Mouse (Mus musculus): ENCODE measurements at regions not wholly inside any gene's neighbourhood (a gene's known extent, or its start where the extent isn't known, plus 50 kb on each side); places are given as distances from the start of the nearest gene placed in this dataset.

DNA sequence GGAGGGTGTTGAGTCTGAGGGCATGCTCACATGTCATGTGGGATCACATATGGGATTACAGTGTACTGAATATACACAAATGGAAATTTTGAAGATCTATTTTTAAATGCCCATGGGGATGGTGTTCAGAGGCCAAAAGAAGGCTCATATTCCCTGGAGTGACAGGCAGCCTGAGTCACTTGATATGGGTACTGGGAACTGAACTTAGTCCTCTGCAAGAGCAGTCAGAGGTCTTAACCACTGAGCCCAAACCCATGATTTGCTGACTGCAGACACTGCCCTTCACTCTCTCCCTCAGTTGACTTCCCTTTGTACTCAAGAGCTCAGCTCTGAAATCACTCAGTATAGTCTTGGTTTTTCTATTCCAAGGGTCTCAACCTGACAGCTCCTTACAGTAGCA is 432.3 kb downstream of the Cdh26 start:
- Histone ChIP-seq H3K4me1 (ENCODE audit: insufficient read depth, low read depth, low read length) (no peaks in the 10 kb centered on the region), H3K27me3 (ENCODE audit: insufficient read depth, low read length) (no peaks in the 10 kb centered on the region), H3K4me3 (ENCODE audit: low read depth, low read length) (no peak overlapping the region), H3K9me3 (replicated peaks) (peaks cover 66% of the 10 kb centered on the region), H3K36me3 (replicated peaks) (no peaks in the 10 kb centered on the region)
- TF ChIP-seq POLR2AphosphoS5 (IDR thresholded peaks at IDR 0.05; ENCODE audit: insufficient replicate concordance, low read depth, low read length), result no peak
- TF ChIP-seq TAL1 (conservative IDR thresholded peaks at IDR 0.05; ENCODE audit: low read depth, low read length), result no peak
- TF ChIP-seq GATA2 (IDR thresholded peaks at IDR 0.05; ENCODE audit: borderline replicate concordance, low read depth, low read length), result no peak
- no peak for TF ChIP-seq CTCF (IDR thresholded peaks at IDR 0.05; ENCODE audit: low read depth, low read length)
- no peak for TF ChIP-seq GATA1 (IDR thresholded peaks at IDR 0.05; ENCODE audit: borderline replicate concordance, low read length)
- DNase-seq (ENCODE audit: low spot score) (no peak), ATAC-seq (ENCODE audit: extremely low read depth, insufficient number of reproducible peaks, low FRiP score, poor library complexity, severe bottlenecking) (no peak)

DNA sequence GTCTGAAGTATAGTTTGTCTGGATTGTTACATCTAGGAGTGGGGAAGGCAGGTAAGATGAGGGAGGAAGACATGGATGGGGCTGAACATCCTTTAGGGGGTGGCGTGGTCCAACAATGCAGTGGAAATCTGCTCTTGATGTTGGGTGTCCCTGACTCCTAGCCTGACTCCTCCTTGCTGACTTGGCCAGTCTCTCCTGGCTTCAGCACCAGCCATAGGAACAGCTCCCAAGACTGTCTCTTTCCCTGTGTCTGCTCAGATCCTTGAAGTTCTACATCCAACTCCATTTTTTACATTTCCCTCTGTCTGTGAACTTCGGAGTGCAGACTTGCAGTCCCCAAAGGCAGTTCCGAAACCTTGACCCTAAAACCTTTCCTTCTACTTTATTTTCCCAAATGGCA is 436.8 kb downstream of the Cdh26 start:
- Histone ChIP-seq H3K4me3 (ENCODE audit: low read depth, low read length) (no peak overlapping the region), H3K36me3 (replicated peaks) (no peaks in the 10 kb centered on the region), H3K27me3 (ENCODE audit: insufficient read depth, low read length) (no peaks in the 10 kb centered on the region), H3K9me3 (replicated peaks) (peaks cover 58% of the 10 kb centered on the region), H3K4me1 (ENCODE audit: insufficient read depth, low read depth, low read length) (no peaks in the 10 kb centered on the region)
- TF ChIP-seq GATA1 (IDR thresholded peaks at IDR 0.05; ENCODE audit: borderline replicate concordance, low read length) (no peak), TAL1 (conservative IDR thresholded peaks at IDR 0.05; ENCODE audit: low read depth, low read length) (no peak), GATA2 (IDR thresholded peaks at IDR 0.05; ENCODE audit: borderline replicate concordance, low read depth, low read length) (no peak)
- DNase-seq (ENCODE audit: low spot score), result no peak
- no peak for ATAC-seq (ENCODE audit: extremely low read depth, insufficient number of reproducible peaks, low FRiP score, poor library complexity, severe bottlenecking)

DNA sequence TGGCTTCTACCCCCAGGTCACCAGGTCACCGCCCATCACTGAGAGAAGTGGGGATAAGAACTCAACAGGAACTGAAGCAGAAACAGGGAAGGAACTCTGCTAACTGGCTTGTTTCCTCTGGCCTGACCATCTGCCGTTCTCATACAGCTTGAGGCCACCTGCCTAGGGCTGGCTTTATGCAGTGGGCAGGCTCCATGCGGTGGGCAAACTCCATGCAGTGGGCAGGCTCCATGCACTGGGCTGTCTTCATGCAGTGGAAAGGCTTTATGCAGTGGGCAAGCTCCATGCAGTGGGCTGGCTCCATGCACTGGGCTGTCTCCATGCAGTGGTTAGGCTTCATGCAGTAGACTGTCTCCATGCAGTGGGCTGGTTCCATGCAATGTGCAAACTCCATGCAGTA is 438.8 kb downstream of the Cdh26 start:
- H3K4me1 ChIP-seq (ENCODE audit: insufficient read depth, low read depth, low read length), result no peaks in the 10 kb centered on the region
- H3K27me3 ChIP-seq (ENCODE audit: insufficient read depth, low read length), result no peaks in the 10 kb centered on the region
- DNase-seq (ENCODE audit: low spot score) (no peak), ATAC-seq (ENCODE audit: extremely low read depth, insufficient number of reproducible peaks, low FRiP score, poor library complexity, severe bottlenecking) (no peak)
- peak overlapping the region; percentile 24 for H3K4me3 ChIP-seq (ENCODE audit: low read depth, low read length)
- TF ChIP-seq GATA2 (IDR thresholded peaks at IDR 0.05; ENCODE audit: borderline replicate concordance, low read depth, low read length) (no peak), POLR2AphosphoS5 (IDR thresholded peaks at IDR 0.05; ENCODE audit: insufficient replicate concordance, low read depth, low read length) (peak; percentile 47; the same call in 1 of the 2 replicates), TAL1 (conservative IDR thresholded peaks at IDR 0.05; ENCODE audit: low read depth, low read length) (no peak), GATA1 (IDR thresholded peaks at IDR 0.05; ENCODE audit: borderline replicate concordance, low read length) (no peak), CTCF (IDR thresholded peaks at IDR 0.05; ENCODE audit: low read depth, low read length) (no peak)
- H3K9me3 ChIP-seq (replicated peaks), result peaks cover 65% of the 10 kb centered on the region
- H3K36me3 ChIP-seq (replicated peaks), result no peaks in the 10 kb centered on the region

DNA sequence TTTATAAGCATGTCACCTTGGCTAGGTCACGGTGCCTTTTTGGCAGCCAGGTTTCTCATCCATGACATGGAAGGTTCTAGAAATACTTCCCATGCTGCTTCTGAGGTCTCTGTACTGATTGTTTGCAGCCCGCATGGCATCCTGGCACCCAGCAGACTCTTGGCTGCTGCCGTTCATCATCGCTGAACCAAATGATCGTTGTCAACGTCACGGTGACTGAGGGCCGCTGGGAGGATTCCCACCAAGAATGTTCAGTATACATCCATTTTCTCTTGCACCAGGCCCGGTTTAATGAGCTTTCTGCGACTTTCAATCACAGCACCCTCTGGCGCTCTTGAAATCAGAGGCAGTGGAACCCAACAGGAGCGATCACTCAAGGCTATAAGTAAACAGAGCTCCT is 448.1 kb downstream of the Cdh26 start:
- no peaks in the 10 kb centered on the region for H3K4me1 ChIP-seq (ENCODE audit: insufficient read depth, low read depth, low read length)
- no peak for DNase-seq (ENCODE audit: low spot score)
- no peak overlapping the region for H3K4me3 ChIP-seq (ENCODE audit: low read depth, low read length)
- no peaks in the 10 kb centered on the region for H3K36me3 ChIP-seq (replicated peaks)
- no peaks in the 10 kb centered on the region for H3K27me3 ChIP-seq (ENCODE audit: insufficient read depth, low read length)
- TF ChIP-seq CTCF (IDR thresholded peaks at IDR 0.05; ENCODE audit: low read depth, low read length), result no peak
- TF ChIP-seq GATA1 (IDR thresholded peaks at IDR 0.05; ENCODE audit: borderline replicate concordance, low read length), result no peak
- TF ChIP-seq GATA2 (IDR thresholded peaks at IDR 0.05; ENCODE audit: borderline replicate concordance, low read depth, low read length), result no peak
- TF ChIP-seq POLR2AphosphoS5 (IDR thresholded peaks at IDR 0.05; ENCODE audit: insufficient replicate concordance, low read depth, low read length), result no peak
- TF ChIP-seq TAL1 (conservative IDR thresholded peaks at IDR 0.05; ENCODE audit: low read depth, low read length), result no peak
- H3K9me3 ChIP-seq (replicated peaks), result peaks cover 55% of the 10 kb centered on the region
- ATAC-seq (ENCODE audit: extremely low read depth, insufficient number of reproducible peaks, low FRiP score, poor library complexity, severe bottlenecking), result no peak

DNA sequence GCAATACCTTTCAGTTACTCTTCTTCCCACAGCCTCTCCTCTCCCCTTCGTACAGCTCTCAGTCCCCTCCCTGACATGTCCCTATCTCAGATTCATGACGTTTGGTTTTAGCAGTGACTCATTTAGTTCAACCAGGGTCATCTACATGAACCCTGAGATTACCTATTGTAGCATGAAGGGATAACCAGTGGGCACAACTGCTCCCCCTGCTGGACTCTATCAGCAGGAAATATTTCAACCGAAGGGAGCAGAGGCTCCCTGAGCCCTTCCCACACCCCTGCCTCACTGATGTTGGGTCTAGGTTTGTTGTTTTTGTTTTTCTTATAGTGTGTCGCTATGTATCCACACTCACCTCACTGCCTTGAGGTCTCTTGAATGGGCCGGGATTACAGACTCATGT is 455.4 kb downstream of the Cdh26 start:
- DNase-seq (ENCODE audit: low spot score) (no peak), ATAC-seq (ENCODE audit: extremely low read depth, insufficient number of reproducible peaks, low FRiP score, poor library complexity, severe bottlenecking) (no peak)
- peaks cover 69% of the 10 kb centered on the region for H3K9me3 ChIP-seq (replicated peaks)
- H3K27me3 ChIP-seq (ENCODE audit: insufficient read depth, low read length), result no peaks in the 10 kb centered on the region
- no peaks in the 10 kb centered on the region for H3K4me1 ChIP-seq (ENCODE audit: insufficient read depth, low read depth, low read length)
- TF ChIP-seq TAL1 (conservative IDR thresholded peaks at IDR 0.05; ENCODE audit: low read depth, low read length) (no peak), POLR2AphosphoS5 (IDR thresholded peaks at IDR 0.05; ENCODE audit: insufficient replicate concordance, low read depth, low read length) (no peak), GATA1 (IDR thresholded peaks at IDR 0.05; ENCODE audit: borderline replicate concordance, low read length) (no peak), GATA2 (IDR thresholded peaks at IDR 0.05; ENCODE audit: borderline replicate concordance, low read depth, low read length) (no peak), CTCF (IDR thresholded peaks at IDR 0.05; ENCODE audit: low read depth, low read length) (no peak)
- no peak overlapping the region for H3K4me3 ChIP-seq (ENCODE audit: low read depth, low read length)
- no peaks in the 10 kb centered on the region for H3K36me3 ChIP-seq (replicated peaks)

DNA sequence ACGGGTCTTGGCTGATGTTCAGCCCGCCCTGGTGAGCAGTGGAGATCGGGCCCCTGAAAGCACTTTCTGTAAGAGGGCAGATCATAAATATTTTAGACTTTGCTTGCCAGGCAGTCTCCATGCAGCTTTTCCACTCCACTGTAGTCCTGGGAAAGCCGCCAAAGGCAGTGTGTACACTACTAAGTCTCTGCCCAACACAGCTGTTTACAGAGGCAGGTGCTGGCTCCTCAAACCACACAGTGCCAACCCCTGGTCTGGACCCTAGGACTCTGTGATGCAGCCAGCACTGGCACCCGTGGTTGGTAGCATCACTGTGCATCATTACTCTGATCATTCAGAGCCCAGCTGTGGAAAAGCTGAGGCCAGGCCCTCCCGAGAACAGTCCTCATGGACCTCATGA is 458.4 kb downstream of the Cdh26 start:
- no peak for DNase-seq (ENCODE audit: low spot score)
- no peaks in the 10 kb centered on the region for H3K36me3 ChIP-seq (replicated peaks)
- H3K4me1 ChIP-seq (ENCODE audit: insufficient read depth, low read depth, low read length), result no peaks in the 10 kb centered on the region
- H3K9me3 ChIP-seq (replicated peaks), result peaks cover 73% of the 10 kb centered on the region
- H3K4me3 ChIP-seq (ENCODE audit: low read depth, low read length), result no peak overlapping the region
- no peaks in the 10 kb centered on the region for H3K27me3 ChIP-seq (ENCODE audit: insufficient read depth, low read length)
- no peak for ATAC-seq (ENCODE audit: extremely low read depth, insufficient number of reproducible peaks, low FRiP score, poor library complexity, severe bottlenecking)
- TF ChIP-seq TAL1 (conservative IDR thresholded peaks at IDR 0.05; ENCODE audit: low read depth, low read length), result no peak
- TF ChIP-seq CTCF (IDR thresholded peaks at IDR 0.05; ENCODE audit: low read depth, low read length), result no peak
- no peak for TF ChIP-seq GATA2 (IDR thresholded peaks at IDR 0.05; ENCODE audit: borderline replicate concordance, low read depth, low read length)
- TF ChIP-seq POLR2AphosphoS5 (IDR thresholded peaks at IDR 0.05; ENCODE audit: insufficient replicate concordance, low read depth, low read length), result no peak
- no peak for TF ChIP-seq GATA1 (IDR thresholded peaks at IDR 0.05; ENCODE audit: borderline replicate concordance, low read length)

DNA sequence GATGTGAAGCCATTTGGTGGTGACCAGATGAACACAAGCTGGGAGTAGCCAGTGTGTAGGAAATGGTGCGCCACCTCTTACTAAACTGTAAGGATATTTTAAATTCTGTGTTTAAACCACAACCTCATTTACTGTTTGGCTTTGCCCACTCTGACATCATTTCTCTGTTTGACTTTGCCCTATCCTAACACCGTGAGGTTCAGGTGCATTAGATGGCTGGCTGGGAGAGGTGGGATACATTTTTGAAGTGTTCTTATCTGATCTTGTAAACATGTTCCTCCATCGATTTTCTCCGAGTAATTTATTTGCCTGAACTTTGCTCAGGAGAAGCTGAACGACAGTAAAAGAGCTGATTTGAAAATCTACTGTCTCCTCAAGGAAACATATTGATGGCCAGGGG is 472.1 kb downstream of the Cdh26 start:
- peaks cover 74% of the 10 kb centered on the region for H3K9me3 ChIP-seq (replicated peaks)
- no peak for TF ChIP-seq TAL1 (conservative IDR thresholded peaks at IDR 0.05; ENCODE audit: low read depth, low read length)
- no peak for TF ChIP-seq POLR2AphosphoS5 (IDR thresholded peaks at IDR 0.05; ENCODE audit: insufficient replicate concordance, low read depth, low read length)
- TF ChIP-seq CTCF (IDR thresholded peaks at IDR 0.05; ENCODE audit: low read depth, low read length), result no peak
- no peak for TF ChIP-seq GATA1 (IDR thresholded peaks at IDR 0.05; ENCODE audit: borderline replicate concordance, low read length)
- no peak for TF ChIP-seq GATA2 (IDR thresholded peaks at IDR 0.05; ENCODE audit: borderline replicate concordance, low read depth, low read length)
- no peak for ATAC-seq (ENCODE audit: extremely low read depth, insufficient number of reproducible peaks, low FRiP score, poor library complexity, severe bottlenecking)

More for the DNA sequence above, 472.1 kb downstream of the Cdh26 start:
- H3K27me3 ChIP-seq (ENCODE audit: insufficient read depth, low read length), result no peaks in the 10 kb centered on the region
- no peaks in the 10 kb centered on the region for H3K4me1 ChIP-seq (ENCODE audit: insufficient read depth, low read depth, low read length)
- H3K36me3 ChIP-seq (replicated peaks), result no peaks in the 10 kb centered on the region
- no peak overlapping the region for H3K4me3 ChIP-seq (ENCODE audit: low read depth, low read length)
- DNase-seq (ENCODE audit: low spot score), result no peak
